ENCODE assay signal across 19 mouse cellular contexts in the genomic region with DNA sequence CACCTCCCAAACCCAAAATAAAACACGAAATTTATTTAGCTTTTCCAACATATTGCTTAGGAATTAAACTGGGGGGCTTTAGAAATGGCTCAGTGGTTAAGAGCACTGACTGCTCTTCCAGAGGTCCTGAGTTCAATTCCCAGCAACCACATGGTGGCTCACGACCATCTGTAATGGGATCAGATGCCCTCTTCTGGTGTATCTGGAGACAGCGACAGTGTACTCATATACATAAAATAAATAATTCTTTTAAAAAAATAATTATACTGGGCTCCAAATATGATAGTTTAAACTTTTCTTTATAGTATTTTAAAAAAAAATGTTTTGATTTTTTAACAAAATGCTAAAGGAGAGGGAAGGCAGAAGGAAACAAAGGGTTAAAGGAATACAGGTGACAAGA. TPM values are rescaled to one million over a fixed set of nuclear protein-coding genes. Genes with fewer than 3 reads are reported as not detected.
A peak's percentile ranks its signal among the peaks of the same experiment; 100 is the strongest.
DNase-seq lines count a peak whose midpoint lies in the region; ATAC-seq and TF ChIP-seq lines count a peak whose summit lies in the region.
"Not testable (repeated sequence)": the region's sequence is repeated elsewhere in the genome, so short reads cannot be mapped to it uniquely, and the experiment has no call there.
"Had no signal": no experiment of that assay in that cellular context is flagged by ENCODE, and none has a peak within 500 bp of the region (broad histone marks: within the 10 kb centered on the region; RNA-seq: fewer than 3 reads in every experiment).

No protein-coding gene starts in this region.

- peak in 1 of 3 experiments; percentile 25; a peak in 2 of 6 replicates for TF ChIP-seq CTCF in MEL (IDR thresholded peaks at IDR 0.05 in 2 of 3, conservative IDR thresholded peaks at IDR 0.05 in 1 of 3; ENCODE audit: control insufficient read depth in 1 of 3, insufficient read depth in 1 of 3, low read depth in 2 of 3, low read length in 3 of 3, poor library complexity in 1 of 3, severe bottlenecking in 1 of 3)
- TF ChIP-seq CTCF in forebrain, postnatal 0 days (IDR thresholded peaks at IDR 0.05; ENCODE audit: low read depth), result not testable (repeated sequence)
- TF ChIP-seq CTCF in kidney, postnatal 0 days (IDR thresholded peaks at IDR 0.05; ENCODE audit: low read depth), result 0 out of 2 replicates have a peak, but pooled peaks have one; percentile 4
- TF ChIP-seq CTCF in midbrain, postnatal 0 days (IDR thresholded peaks at IDR 0.05), result peak; percentile 46
- TF ChIP-seq CTCF in stomach, postnatal 0 days (IDR thresholded peaks at IDR 0.05; ENCODE audit: low read depth), result 0 out of 2 replicates have a peak, but pooled peaks have one; percentile 9

- H3K4me2 ChIP-seq in forebrain, postnatal 0 days (ENCODE audit: low read depth), result peak overlapping the region; percentile 54; the same call in 1 of the 2 replicates
- H3K4me2 ChIP-seq in heart, embryonic 14.5 days (ENCODE audit: low read length), result peak overlapping the region; percentile 72; the same call in 1 of the 2 replicates
- peak overlapping the region; percentile 60 for H3K4me2 ChIP-seq in hindbrain, embryonic 15.5 days
- not testable (repeated sequence) for H3K4me2 ChIP-seq in kidney, postnatal 0 days (ENCODE audit: low read length); stomach, postnatal 0 days (replicated peaks; ENCODE audit: low read depth)
- H3K4me2 ChIP-seq in midbrain, postnatal 0 days (ENCODE audit: low read depth, low read length, poor library complexity, severe bottlenecking), result peak overlapping the region; percentile 58; the same call in 1 of the 2 replicates

- peak; percentile 12; the same call in 1 of the 2 replicates for TF ChIP-seq RAD21 in MEL (IDR thresholded peaks at IDR 0.05; ENCODE audit: low read depth, low read length)

- 49% methylated on average over 3 of the region's 3 CpGs for WGBS in forebrain, postnatal 0 days
- WGBS in heart, embryonic 14.5 days, result 40% methylated on average over 3 of the region's 3 CpGs
- 41% methylated on average over 3 of the region's 3 CpGs for WGBS in hindbrain, embryonic 15.5 days
- WGBS in kidney, postnatal 0 days, result 52% methylated on average over 3 of the region's 3 CpGs
- 44% methylated on average over 3 of the region's 3 CpGs for WGBS in midbrain, postnatal 0 days
- 43% methylated on average over 3 of the region's 3 CpGs for WGBS in stomach, postnatal 0 days

- H3K4me1 ChIP-seq in MEL (ENCODE audit: control insufficient read depth in 1 of 2, insufficient read depth in 2 of 2, low read length in 2 of 2); forebrain, postnatal 0 days (ENCODE audit: insufficient read depth); heart, embryonic 14.5 days (ENCODE audit: control insufficient read depth in 2 of 2, insufficient read depth in 2 of 2, low read length in 2 of 2); hindbrain, embryonic 15.5 days (replicated peaks); kidney, postnatal 0 days (replicated peaks; ENCODE audit: insufficient read depth, low read length); midbrain, postnatal 0 days (ENCODE audit: insufficient read depth, low read length); stomach, postnatal 0 days (replicated peaks; ENCODE audit: control insufficient read depth, insufficient read depth): not testable (repeated sequence)

- peaks cover 3 to 19% of the 10 kb centered on the region in 2 experiments for H3K27me3 ChIP-seq in MEL (ENCODE audit: control insufficient read depth in 1 of 2, insufficient read depth in 2 of 2, low read length in 2 of 2)
- H3K27me3 ChIP-seq in forebrain, postnatal 0 days (ENCODE audit: insufficient read depth, low read length); heart, embryonic 14.5 days (ENCODE audit: control insufficient read depth, insufficient read depth, low read length); hindbrain, embryonic 15.5 days; kidney, postnatal 0 days (ENCODE audit: insufficient read depth, low read length); midbrain, postnatal 0 days (ENCODE audit: insufficient read depth, low read length); stomach, postnatal 0 days (ENCODE audit: control insufficient read depth, insufficient read depth, low read length): not testable (repeated sequence)

- not testable (repeated sequence) for H3K79me2 ChIP-seq in MEL (ENCODE audit: control insufficient read depth, insufficient read depth, low read length, poor library complexity)

- not testable (repeated sequence) for H3K36me3 ChIP-seq in MEL (ENCODE audit: control insufficient read depth in 1 of 2, insufficient read depth in 2 of 2, low read length in 2 of 2); forebrain, postnatal 0 days (ENCODE audit: insufficient read depth); heart, embryonic 14.5 days (ENCODE audit: control insufficient read depth, insufficient read depth, low read length); hindbrain, embryonic 15.5 days; kidney, postnatal 0 days (ENCODE audit: insufficient read depth, low read length); midbrain, postnatal 0 days (ENCODE audit: insufficient read depth, low read length); stomach, postnatal 0 days (ENCODE audit: control insufficient read depth, insufficient read depth, low read length)

- H3K9ac ChIP-seq in MEL (ENCODE audit: control insufficient read depth, low read depth, low read length, poor library complexity, severe bottlenecking); forebrain, postnatal 0 days; heart, embryonic 14.5 days (ENCODE audit: low read length); hindbrain, embryonic 15.5 days; kidney, postnatal 0 days (ENCODE audit: low read depth, low read length); midbrain, postnatal 0 days (replicated peaks; ENCODE audit: low read length, poor library complexity, severe bottlenecking); stomach, postnatal 0 days (ENCODE audit: low read length): not testable (repeated sequence)

- DNase-seq in MEL (ENCODE audit: low read depth, low spot score); forebrain, postnatal 0 days; kidney, postnatal 0 days (ENCODE audit: low spot score); midbrain, postnatal 0 days (ENCODE audit: low spot score); stomach, postnatal 0 days (ENCODE audit: low spot score): not testable (repeated sequence)

- not testable (repeated sequence) for TF ChIP-seq POLR2A in MEL (IDR thresholded peaks at IDR 0.05; ENCODE audit: control insufficient read depth in 1 of 2, insufficient read depth in 1 of 2, low read depth in 1 of 2, low read length in 2 of 2, poor library complexity in 1 of 2)

- H3K4me3 ChIP-seq in MEL (ENCODE audit: control insufficient read depth in 1 of 2, insufficient read depth in 1 of 2, low read depth in 2 of 2, low read length in 2 of 2); forebrain, postnatal 0 days (ENCODE audit: low read depth, low read length); heart, embryonic 14.5 days (ENCODE audit: control insufficient read depth in 1 of 2, insufficient read depth in 1 of 2, low read depth in 1 of 2, low read length in 2 of 2); hindbrain, embryonic 15.5 days; kidney, postnatal 0 days (replicated peaks; ENCODE audit: low read depth, low read length); stomach, postnatal 0 days (ENCODE audit: low read depth, low read length): not testable (repeated sequence)
- peak overlapping the region; percentile 34; the same call in 1 of the 2 replicates for H3K4me3 ChIP-seq in midbrain, postnatal 0 days (ENCODE audit: low read depth, low read length)

- H3K27ac ChIP-seq in MEL (ENCODE audit: control insufficient read depth, low read depth, low read length); forebrain, postnatal 0 days (ENCODE audit: low read depth, low read length); heart, embryonic 14.5 days (replicated peaks in 1 of 2; ENCODE audit: control insufficient read depth in 1 of 2, insufficient read depth in 1 of 2, low read depth in 2 of 2, low read length in 2 of 2); hindbrain, embryonic 15.5 days (replicated peaks); kidney, postnatal 0 days; stomach, postnatal 0 days (replicated peaks): not testable (repeated sequence)
- H3K27ac ChIP-seq in midbrain, postnatal 0 days (ENCODE audit: low read depth, low read length), result peak overlapping the region; percentile 74; the same call in 1 of the 2 replicates

- not testable (repeated sequence) for H3K9me3 ChIP-seq in MEL (replicated peaks; ENCODE audit: insufficient read depth, low read length); forebrain, postnatal 0 days (ENCODE audit: low read length); heart, embryonic 14.5 days (ENCODE audit: control insufficient read depth, low read length); hindbrain, embryonic 15.5 days; kidney, postnatal 0 days (replicated peaks; ENCODE audit: low read length); midbrain, postnatal 0 days (ENCODE audit: low read length); stomach, postnatal 0 days (ENCODE audit: control insufficient read depth, low read length)

- ATAC-seq in forebrain, postnatal 0 days; heart, embryonic 14.5 days (ENCODE audit: insufficient number of reproducible peaks, insufficient read depth, low FRiP score, low read depth); hindbrain, embryonic 15.5 days (ENCODE audit: low FRiP score, low read depth); kidney, postnatal 0 days (replicated peaks; ENCODE audit: low FRiP score, low read depth); midbrain, postnatal 0 days (ENCODE audit: low FRiP score); stomach, postnatal 0 days (ENCODE audit: low FRiP score, low TSS enrichment): not testable (repeated sequence)

- not testable (repeated sequence) for TF ChIP-seq EP300 in MEL (IDR thresholded peaks at IDR 0.05; ENCODE audit: low read depth in 1 of 2, low read length in 2 of 2); stomach, postnatal 0 days (optimal IDR thresholded peaks at IDR 0.05)

RNA-seq across cellular contexts. Expression of gene Krt222, which starts 0.6 kb away (rescaled TPM):
- not detected in 2 replicates for total RNA-seq in MEL (2012; rRNA removed)
- under 1 TPM in 1 of 2 experiments, not detected in 1; 0.07 TPM for polyA plus RNA-seq in MEL (2012; ENCODE audit: insufficient read depth in 1 of 2, insufficient read length in 2 of 2, low read depth in 1 of 2, low replicate concordance in 2 of 2, missing spikeins in 1 of 2)
- total RNA-seq in forebrain, postnatal 0 days (2014; rRNA removed), result 6.5 and 7.4 TPM in 2 replicates
- polyA plus RNA-seq in forebrain, postnatal 0 days (2015; fragmentation: Nextera tagmentation; extraction: Ambion mirVana), result 4.8 and 8.7 TPM in 2 replicates
- 3.0 and 3.4 TPM in 2 replicates for polyA plus RNA-seq in heart, embryonic 14.5 days (2014; fragmentation: Nextera tagmentation; extraction: Ambion mirVana)
- polyA plus RNA-seq in hindbrain, embryonic 15.5 days (2015; fragmentation: Nextera tagmentation; extraction: Ambion mirVana), result 7.7 and 8.9 TPM in 2 replicates
- polyA plus RNA-seq in kidney, postnatal 0 days (2015; fragmentation: Nextera tagmentation; extraction: Ambion mirVana), result 0.29 and 0.33 TPM in 2 replicates
- total RNA-seq in midbrain, postnatal 0 days (2014; rRNA removed), result 10.6 and 11.6 TPM in 2 replicates
- 13.6 and 14.4 TPM in 2 replicates for polyA plus RNA-seq in midbrain, postnatal 0 days (2015; fragmentation: Nextera tagmentation; extraction: Ambion mirVana)
- 0.25 and 0.33 TPM in 2 replicates for polyA plus RNA-seq in stomach, postnatal 0 days (2015; fragmentation: Nextera tagmentation; extraction: Ambion mirVana)
- polyA plus RNA-seq: G1E had no signal

RNA-seq across cellular contexts. Expression of gene Smarce1, which starts 13.7 kb away (rescaled TPM):
- 243 and 265 TPM in 2 replicates for total RNA-seq in MEL (2012; rRNA removed)
- 100 to 1,000 TPM in 1 of 2 experiments, not detected in 1; 277 TPM for polyA plus RNA-seq in MEL (2012; ENCODE audit: insufficient read depth in 1 of 2, insufficient read length in 2 of 2, low read depth in 1 of 2, low replicate concordance in 2 of 2, missing spikeins in 1 of 2)
- 116 and 156 TPM in 2 replicates for total RNA-seq in forebrain, postnatal 0 days (2014; rRNA removed)
- polyA plus RNA-seq in forebrain, postnatal 0 days (2015; fragmentation: Nextera tagmentation; extraction: Ambion mirVana), result 227 and 228 TPM in 2 replicates
- 93.5 and 104 TPM in 2 replicates for polyA plus RNA-seq in heart, embryonic 14.5 days (2014; fragmentation: Nextera tagmentation; extraction: Ambion mirVana)
- polyA plus RNA-seq in hindbrain, embryonic 15.5 days (2015; fragmentation: Nextera tagmentation; extraction: Ambion mirVana), result 253 and 266 TPM in 2 replicates
- polyA plus RNA-seq in kidney, postnatal 0 days (2015; fragmentation: Nextera tagmentation; extraction: Ambion mirVana), result 154 and 196 TPM in 2 replicates
- total RNA-seq in midbrain, postnatal 0 days (2014; rRNA removed), result 94.9 and 116 TPM in 2 replicates
- 170 and 184 TPM in 2 replicates for polyA plus RNA-seq in midbrain, postnatal 0 days (2015; fragmentation: Nextera tagmentation; extraction: Ambion mirVana)
- polyA plus RNA-seq in stomach, postnatal 0 days (2015; fragmentation: Nextera tagmentation; extraction: Ambion mirVana), result 90.3 and 91.6 TPM in 2 replicates

RNA-seq across cellular contexts. Expression of gene Krt24, which starts 40.5 kb away (rescaled TPM):
- total RNA-seq in MEL (2012; rRNA removed), result not detected in 2 replicates
- not detected for polyA plus RNA-seq in MEL (2012; ENCODE audit: insufficient read depth in 1 of 2, insufficient read length in 2 of 2, low read depth in 1 of 2, low replicate concordance in 2 of 2, missing spikeins in 1 of 2)
- 0.15 TPM in 1 of 2 replicates, not detected in the other for total RNA-seq in forebrain, postnatal 0 days (2014; rRNA removed)
- polyA plus RNA-seq in forebrain, postnatal 0 days (2015; fragmentation: Nextera tagmentation; extraction: Ambion mirVana), result 0.08 TPM in 2 replicates
- polyA plus RNA-seq in heart, embryonic 14.5 days (2014; fragmentation: Nextera tagmentation; extraction: Ambion mirVana), result not detected in 2 replicates
- polyA plus RNA-seq in hindbrain, embryonic 15.5 days (2015; fragmentation: Nextera tagmentation; extraction: Ambion mirVana), result 0.13 TPM in 1 of 2 replicates, not detected in the other
- not detected in 2 replicates for polyA plus RNA-seq in kidney, postnatal 0 days (2015; fragmentation: Nextera tagmentation; extraction: Ambion mirVana)
- not detected in 2 replicates for total RNA-seq in midbrain, postnatal 0 days (2014; rRNA removed)
- 0.07 and 0.21 TPM in 2 replicates for polyA plus RNA-seq in midbrain, postnatal 0 days (2015; fragmentation: Nextera tagmentation; extraction: Ambion mirVana)
- polyA plus RNA-seq in stomach, postnatal 0 days (2015; fragmentation: Nextera tagmentation; extraction: Ambion mirVana), result not detected in 2 replicates
- total RNA-seq: adrenal gland, postnatal 10 days; adrenal gland, postnatal 4 days; G1E; gastrocnemius, adult 8-10 months; gastrocnemius, postnatal 36 days; heart, postnatal 36 days had no signal
- polyA plus RNA-seq: embryonic facial prominence, embryonic 10.5 days; forebrain, embryonic 13.5 days; G1E; heart, embryonic 10.5 days; heart, embryonic 16.5 days; hindbrain, embryonic 11.5 days; intestine, embryonic 16.5 days had no signal
